Mouse (Mus musculus) forebrain, embryonic 16.5 days (tissue): ENCODE measurements around the gene Slc25a39. TPM values are rescaled to one million over a fixed set of nuclear protein-coding genes. Genes with fewer than 3 reads are reported as not detected.
"Not testable (repeated sequence)": the region's sequence is repeated elsewhere in the genome, so short reads cannot be mapped to it uniquely, and the experiment has no call there.

Source experiments
- ATAC-seq: fragments of 200-750 bp; cut with Nextera tagmentation; 2 replicates; pipeline ENCODE4 v1.8.0; 2017; ENCODE audit warnings: mild to moderate bottlenecking, moderate library complexity
- H3K27ac ChIP-seq: fragments of 300-500 bp; sonication (generic); 2 replicates; pipeline ENCODE4 v1.5.1; 2014; ENCODE audit warnings: low read length, control low read depth
- H3K27me3 ChIP-seq: fragments of 300-500 bp; sonication (generic); replicated peaks from 2 replicates; pipeline ENCODE4 v1.6.1; 2014; ENCODE audit warnings: low read length; ENCODE audit not compliant: control insufficient read depth, insufficient read depth
- H3K36me3 ChIP-seq: fragments of 300-500 bp; sonication (generic); 2 replicates; pipeline ENCODE4 v1.6.1; 2014; ENCODE audit not compliant: control insufficient read depth, insufficient read depth
- H3K4me1 ChIP-seq: fragments of 300-500 bp; sonication (generic); replicated peaks from 2 replicates; pipeline ENCODE4 v1.6.1; 2014; ENCODE audit warnings: low read length; ENCODE audit not compliant: control insufficient read depth, insufficient read depth
- H3K4me2 ChIP-seq: fragments of 300-500 bp; sonication (generic); 2 replicates; pipeline ENCODE4 v1.6.1; 2014; ENCODE audit warnings: mild to moderate bottlenecking, low read length, control low read depth
- H3K4me3 ChIP-seq: fragments of 300-500 bp; sonication (generic); replicated peaks from 2 replicates; pipeline ENCODE4 v1.5.1; 2014; ENCODE audit warnings: mild to moderate bottlenecking, low read length, control low read depth
- H3K9ac ChIP-seq: fragments of 300-500 bp; sonication (generic); replicated peaks from 2 replicates; pipeline ENCODE4 v1.6.1; 2014; ENCODE audit warnings: low read depth, low read length, control low read depth
- H3K9me3 ChIP-seq: fragments of 300-500 bp; sonication (generic); 2 replicates; pipeline ENCODE4 v1.6.1; 2016; ENCODE audit warnings: low read length; ENCODE audit not compliant: control insufficient read depth
- WGBS: fragments of 180-500 bp; shearing (Covaris S2); extraction: QIAGEN DNeasy Blood & Tissue Kit; methylation state at CpG from one replicate; pipeline ENCODE4 v1.1.7; 2014; 5-methylcytosine and 5-hydroxymethylcytosine counted together
- polyA plus RNA-seq: library from polyadenylated mRNA; unstranded; fragments of >200 nt; fragmentation: Nextera tagmentation; extraction: Ambion mirVana; gene quantifications from 2 replicates; pipeline ENCODE4 v1.2.1, GENCODE M21; 2015

Gene Slc25a39
- polyA plus RNA-seq, 1 experiment from 2014 or later: 143 TPM

GRCm38 (mm10) chr11:102373646-102374045, 34.1 kb downstream of the Slc25a39 start:
- H3K27ac ChIP-seq: no peak overlapping the region
- no peaks in the 10 kb centered on the region for H3K9me3 ChIP-seq
- no peak overlapping the region for H3K9ac ChIP-seq
- H3K4me1 ChIP-seq: peaks cover 11% of the 10 kb centered on the region
- H3K36me3 ChIP-seq: no peaks in the 10 kb centered on the region
- no peaks in the 10 kb centered on the region for H3K27me3 ChIP-seq
- H3K4me2 ChIP-seq: no peak overlapping the region
- no peak overlapping the region for H3K4me3 ChIP-seq
- WGBS: 32% methylated on average over 2 of the region's 2 CpGs
- no peak for ATAC-seq

GRCm38 (mm10) chr11:102372936-102373335, 34.8 kb downstream of the Slc25a39 start:
- H3K9ac ChIP-seq: no peak overlapping the region
- H3K27me3 ChIP-seq: no peaks in the 10 kb centered on the region
- 46% methylated on average over 14 of the region's 14 CpGs for WGBS
- no peaks in the 10 kb centered on the region for H3K36me3 ChIP-seq
- H3K27ac ChIP-seq: no peak overlapping the region
- ATAC-seq: no peak
- H3K4me2 ChIP-seq: no peak overlapping the region
- H3K4me3 ChIP-seq: no peak overlapping the region
- H3K9me3 ChIP-seq: no peaks in the 10 kb centered on the region
- H3K4me1 ChIP-seq: peaks cover 11% of the 10 kb centered on the region

- Histone ChIP-seq H3K4me2 (no peak overlapping the region), H3K27me3 (no peaks in the 10 kb centered on the region), H3K27ac (no peak overlapping the region), H3K4me3 (no peak overlapping the region), H3K9ac (no peak overlapping the region), H3K4me1 (peaks cover 11% of the 10 kb centered on the region), H3K36me3 (no peaks in the 10 kb centered on the region), H3K9me3 (no peaks in the 10 kb centered on the region)
- no peak for ATAC-seq
- 86% methylated on average over 12 of the region's 12 CpGs for WGBS
Measured at GRCm38 (mm10) chr11:102371926-102372685, 35.6 kb downstream of the Slc25a39 start.

- no peaks in the 10 kb centered on the region for H3K9me3 ChIP-seq
- no peak for ATAC-seq
- no peak overlapping the region for H3K27ac ChIP-seq
- no peak overlapping the region for H3K4me3 ChIP-seq
- no peak overlapping the region for H3K9ac ChIP-seq
- no peak overlapping the region for H3K4me2 ChIP-seq
- H3K27me3 ChIP-seq: no peaks in the 10 kb centered on the region
- H3K4me1 ChIP-seq: peaks cover 1% of the 10 kb centered on the region; the same call in 1 of the 2 replicates
- 55% methylated on average over 7 of the region's 7 CpGs for WGBS
- no peaks in the 10 kb centered on the region for H3K36me3 ChIP-seq
Measured at GRCm38 (mm10) chr11:102370285-102370684, 37.5 kb downstream of the Slc25a39 start.

- WGBS: 85% methylated on average over 4 of the region's 4 CpGs
Measured at GRCm38 (mm10) chr11:102369263-102369662, 38.5 kb downstream of the Slc25a39 start.

GRCm38 (mm10) chr11:102368347-102368746, 39.4 kb downstream of the Slc25a39 start:
- Histone ChIP-seq H3K4me2 (no peak overlapping the region), H3K9ac (no peak overlapping the region), H3K27me3 (no peaks in the 10 kb centered on the region), H3K36me3 (no peaks in the 10 kb centered on the region), H3K27ac (no peak overlapping the region), H3K9me3 (no peaks in the 10 kb centered on the region), H3K4me1 (no peaks in the 10 kb centered on the region), H3K4me3 (no peak overlapping the region)
- no peak for ATAC-seq
- WGBS: 78% methylated on average over 5 of the region's 5 CpGs

More at GRCm38 (mm10) chr11:102369263-102369662, 38.5 kb downstream of the Slc25a39 start:
- Histone ChIP-seq H3K4me3 (no peak overlapping the region), H3K9ac (no peak overlapping the region), H3K27ac (no peak overlapping the region), H3K27me3 (no peaks in the 10 kb centered on the region), H3K4me2 (no peak overlapping the region), H3K36me3 (no peaks in the 10 kb centered on the region), H3K4me1 (no peaks in the 10 kb centered on the region), H3K9me3 (no peaks in the 10 kb centered on the region)
- ATAC-seq: no peak

- H3K36me3 ChIP-seq: no peaks in the 10 kb centered on the region
- H3K4me2 ChIP-seq: no peak overlapping the region
- H3K4me3 ChIP-seq: no peak overlapping the region
- no peak for ATAC-seq
- WGBS: 85% methylated on average over 9 of the region's 9 CpGs
- no peaks in the 10 kb centered on the region for H3K27me3 ChIP-seq
- no peak overlapping the region for H3K27ac ChIP-seq
- H3K4me1 ChIP-seq: no peaks in the 10 kb centered on the region
- no peaks in the 10 kb centered on the region for H3K9me3 ChIP-seq
- no peak overlapping the region for H3K9ac ChIP-seq
Measured at GRCm38 (mm10) chr11:102367504-102368280, 40.1 kb downstream of the Slc25a39 start.

GRCm38 (mm10) chr11:102366103-102366502, 41.6 kb downstream of the Slc25a39 start, which contains the start of gene Slc4a1:
Gene Slc4a1, minus strand, starts transcription at chr11:102366203.
- not testable (repeated sequence) for H3K4me2 ChIP-seq, H3K36me3 ChIP-seq, H3K4me3 ChIP-seq, H3K4me1 ChIP-seq, ATAC-seq, H3K27ac ChIP-seq, H3K27me3 ChIP-seq, H3K9me3 ChIP-seq, H3K9ac ChIP-seq
- WGBS: 82% methylated on average over 8 of the region's 8 CpGs

GRCm38 (mm10) chr11:102365699-102366098, 42.0 kb downstream of the Slc25a39 start:
- no peaks in the 10 kb centered on the region for H3K9me3 ChIP-seq

More at GRCm38 (mm10) chr11:102365699-102366098, 42.0 kb downstream of the Slc25a39 start:
- ATAC-seq: no peak
- H3K9ac ChIP-seq: no peak overlapping the region
- WGBS: 55% methylated on average over 4 of the region's 4 CpGs
- H3K36me3 ChIP-seq: no peaks in the 10 kb centered on the region
- H3K27me3 ChIP-seq: no peaks in the 10 kb centered on the region
- no peaks in the 10 kb centered on the region for H3K4me1 ChIP-seq
- H3K27ac ChIP-seq: no peak overlapping the region
- no peak overlapping the region for H3K4me3 ChIP-seq
- H3K4me2 ChIP-seq: no peak overlapping the region
